Mouse (Mus musculus) lung, postnatal 25 days (tissue): ENCODE data around the gene Gcsam.

ENCODE experiments used
- DNase-seq: peaks from one replicate; pipeline ENCODE4 v3.0.0; 2022; ENCODE audit warnings: low spot score

The Gcsam gene

GRCm38 (mm10) chr16:45651497-45651896 is 41.3 kb downstream of the Gcsam start:
- no peak for DNase-seq

- no peak for DNase-seq
Observed at GRCm38 (mm10) chr16:45653009-45653933, 43.1 kb downstream of the Gcsam start.

- DNase-seq, result peak; percentile 32
Observed at GRCm38 (mm10) chr16:45653934-45654332, 43.8 kb downstream of the Gcsam start, which contains the start of gene BC016579. BC016579 (minus strand) TSS chr16:45654068.

- no peak for DNase-seq
Observed at GRCm38 (mm10) chr16:45654465-45654864, 44.3 kb downstream of the Gcsam start.

- DNase-seq, result no peak
Observed at GRCm38 (mm10) chr16:45657574-45658159, 47.5 kb downstream of the Gcsam start.

GRCm38 (mm10) chr16:45658248-45658647 is 48.1 kb downstream of the Gcsam start:
- no peak for DNase-seq

GRCm38 (mm10) chr16:45659596-45659995 is 49.4 kb downstream of the Gcsam start:
- DNase-seq, result no peak

- DNase-seq, result no peak
Observed at GRCm38 (mm10) chr16:45662381-45662780, 52.2 kb downstream of the Gcsam start.

GRCm38 (mm10) chr16:45666136-45666535 is 56.0 kb downstream of the Gcsam start:
- DNase-seq, result peak; percentile 24

- no peak for DNase-seq
Observed at GRCm38 (mm10) chr16:45668178-45668577, 58.0 kb downstream of the Gcsam start.

GRCm38 (mm10) chr16:45670005-45670404 is 59.8 kb downstream of the Gcsam start:
- no peak for DNase-seq
